Mouse (Mus musculus): ENCODE results near the gene Atp5g1.

Gene Atp5g1

GRCm38 (mm10) chr11:96073295-96073993 lies 2.0 kb downstream of the Atp5g1 start:
- DNase-seq (ENCODE audit: extremely low spot score), result no peak

DNA sequence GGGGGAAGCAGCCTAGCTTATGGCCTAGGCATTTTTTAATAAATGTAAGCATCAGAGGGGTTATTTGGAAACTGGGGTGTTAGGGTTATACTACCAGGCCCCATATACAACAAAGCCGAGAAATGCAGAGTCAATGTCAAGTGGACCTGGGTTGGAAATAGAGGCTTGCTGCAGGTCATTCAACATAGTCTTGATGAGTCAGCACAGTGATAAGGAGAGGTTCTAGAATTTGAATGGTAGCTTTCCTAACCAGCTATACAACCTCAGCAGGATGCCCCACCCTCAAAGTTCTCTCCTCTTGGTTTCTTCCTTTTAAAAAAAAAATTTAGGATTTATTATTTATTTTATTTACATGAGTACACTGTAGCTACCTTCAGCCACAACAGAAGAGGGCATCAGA lies 4.5 kb downstream of the Atp5g1 start:
- no peak for DNase-seq (ENCODE audit: extremely low spot score)

- DNase-seq (ENCODE audit: extremely low spot score), result no peak
Measured at GRCm38 (mm10) chr11:96070353-96070752, 5.1 kb downstream of the Atp5g1 start.

- DNase-seq (ENCODE audit: extremely low spot score), result no peak
Measured at GRCm38 (mm10) chr11:96068231-96068630, 7.2 kb downstream of the Atp5g1 start.

- peak; percentile 99 for DNase-seq (ENCODE audit: extremely low spot score)
Measured at GRCm38 (mm10) chr11:96065215-96065911, 10.1 kb downstream of the Atp5g1 start, which contains the start of gene Ube2z. TSS of gene Ube2z (minus strand) at chr11:96065388.

- DNase-seq (ENCODE audit: extremely low spot score), result peak; percentile 71
Measured at GRCm38 (mm10) chr11:96064521-96065214, 10.8 kb downstream of the Atp5g1 start.

- DNase-seq (ENCODE audit: extremely low spot score), result no peak
Measured at GRCm38 (mm10) chr11:96058309-96058708, 17.2 kb downstream of the Atp5g1 start.

DNA sequence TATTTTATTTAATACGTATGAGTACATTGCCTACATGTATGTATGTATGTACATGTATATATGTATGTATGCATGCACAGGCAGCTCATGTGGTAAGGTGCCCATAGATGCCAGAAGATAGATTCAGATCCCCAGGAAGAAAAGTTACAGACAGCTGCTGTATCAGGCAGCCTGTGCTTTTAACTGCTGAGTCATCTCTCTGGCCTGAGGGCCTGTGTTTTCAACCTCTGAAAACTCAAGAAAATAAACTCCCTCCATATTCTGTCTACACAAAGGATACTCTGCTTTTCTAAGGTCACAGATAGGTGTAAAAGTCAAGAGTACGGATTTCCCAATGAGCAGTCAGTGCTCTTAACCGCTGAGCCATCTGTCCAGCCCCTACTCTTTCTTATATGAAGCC lies 24.6 kb downstream of the Atp5g1 start:
- DNase-seq (ENCODE audit: extremely low spot score), result no peak

GRCm38 (mm10) chr11:96049939-96050338 lies 25.5 kb downstream of the Atp5g1 start:
- no peak for DNase-seq (ENCODE audit: extremely low spot score)

- no peak for DNase-seq (ENCODE audit: extremely low spot score)
Measured at GRCm38 (mm10) chr11:96047469-96048373, 27.7 kb downstream of the Atp5g1 start.

DNA sequence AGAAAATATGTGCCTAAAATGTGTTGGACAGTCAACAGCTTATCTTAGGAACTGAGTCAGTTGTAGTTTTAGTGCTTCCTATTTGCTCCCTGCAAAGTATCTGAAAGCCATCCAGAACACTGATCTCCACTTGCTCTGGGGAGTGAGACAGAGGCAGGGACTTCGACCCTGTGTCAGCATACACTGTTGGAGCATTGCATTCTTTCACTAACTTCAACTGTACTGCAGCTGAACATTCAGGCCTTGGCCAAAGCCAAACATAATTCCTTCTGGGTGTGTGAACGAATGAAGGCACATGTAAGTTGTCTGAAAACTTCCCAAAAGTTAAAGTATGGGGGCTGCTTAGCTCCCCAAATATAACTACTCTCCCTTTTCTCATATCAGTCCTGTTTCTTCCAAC lies 28.7 kb downstream of the Atp5g1 start:
- no peak for DNase-seq (ENCODE audit: extremely low spot score)

- DNase-seq (ENCODE audit: extremely low spot score), result no peak
Measured at GRCm38 (mm10) chr11:96046028-96046427, 29.4 kb downstream of the Atp5g1 start.

GRCm38 (mm10) chr11:96044803-96045567 lies 30.5 kb downstream of the Atp5g1 start:
- no peak for DNase-seq (ENCODE audit: extremely low spot score)

- DNase-seq (ENCODE audit: extremely low spot score), result no peak
Measured at GRCm38 (mm10) chr11:96038560-96038959, 36.9 kb downstream of the Atp5g1 start.

GRCm38 (mm10) chr11:96037499-96037898 lies 38.0 kb downstream of the Atp5g1 start:
- DNase-seq (ENCODE audit: extremely low spot score), result no peak

DNA sequence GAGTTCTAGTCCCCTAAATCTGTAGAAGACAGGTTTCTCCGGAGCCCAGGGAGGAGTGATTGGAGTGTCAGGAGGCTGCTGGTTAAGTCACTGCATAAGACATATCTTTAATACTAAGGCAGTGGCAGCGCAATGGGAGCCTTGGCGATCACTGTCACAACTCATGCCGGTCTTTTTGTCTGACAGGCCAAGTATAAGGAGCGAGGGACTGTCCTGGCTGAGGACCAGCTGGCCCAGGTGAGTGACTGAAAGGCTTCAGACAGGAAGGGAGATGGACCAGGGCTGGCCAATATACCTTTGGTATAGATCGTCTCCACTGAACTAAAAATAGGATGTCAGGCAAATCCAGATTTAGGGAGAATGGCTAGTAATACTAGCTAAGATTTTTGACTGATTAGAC lies 40.3 kb downstream of the Atp5g1 start:
- no peak for DNase-seq (ENCODE audit: extremely low spot score)

GRCm38 (mm10) chr11:96034596-96035052 lies 40.8 kb downstream of the Atp5g1 start, which contains the start of gene Snf8:
TSS of gene Snf8 (plus strand) at chr11:96034885.
- DNase-seq (ENCODE audit: extremely low spot score), result peak; percentile 97

DNA sequence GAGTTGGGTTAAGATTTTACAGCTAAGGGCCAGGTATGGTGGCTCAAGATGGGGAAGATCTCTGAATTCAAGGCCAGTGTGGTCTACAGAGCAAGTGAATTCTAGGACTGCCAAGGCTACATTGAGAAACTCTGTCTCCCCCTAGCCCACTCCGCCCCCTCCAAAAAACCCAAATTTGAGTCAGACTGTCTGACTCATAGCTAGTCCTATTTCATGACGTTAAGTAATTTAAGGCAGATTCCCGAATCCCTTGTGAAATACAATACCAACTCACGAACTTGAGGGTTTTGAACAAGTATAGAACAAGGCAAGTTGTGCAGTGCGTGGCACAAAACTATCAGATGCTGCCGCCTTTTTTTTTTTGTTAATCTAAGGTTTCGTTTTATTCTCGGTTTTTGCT lies 41.4 kb downstream of the Atp5g1 start:
- no peak for DNase-seq (ENCODE audit: extremely low spot score)

- no peak for DNase-seq (ENCODE audit: extremely low spot score)
Measured at GRCm38 (mm10) chr11:96033264-96033663, 42.2 kb downstream of the Atp5g1 start.

DNA sequence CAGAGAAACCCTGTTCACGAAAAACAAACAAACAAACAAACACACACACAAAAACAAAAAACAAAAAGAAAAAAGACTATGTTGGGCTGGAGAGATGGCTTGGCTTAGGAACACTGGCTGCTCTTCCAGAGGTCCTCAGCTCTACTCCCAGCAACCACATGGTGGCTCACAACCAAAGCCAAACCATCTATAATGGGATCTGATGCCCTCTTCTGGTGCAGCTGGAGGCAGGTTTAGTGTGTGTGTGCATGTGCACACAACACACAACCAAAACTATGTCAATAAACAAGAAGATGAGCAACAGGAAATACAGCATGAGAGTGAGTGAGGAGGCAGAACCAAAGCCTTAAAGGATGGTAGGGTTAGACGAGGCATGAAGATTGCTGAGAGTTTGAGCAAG lies 43.8 kb downstream of the Atp5g1 start:
- no peak for DNase-seq (ENCODE audit: extremely low spot score)

DNA sequence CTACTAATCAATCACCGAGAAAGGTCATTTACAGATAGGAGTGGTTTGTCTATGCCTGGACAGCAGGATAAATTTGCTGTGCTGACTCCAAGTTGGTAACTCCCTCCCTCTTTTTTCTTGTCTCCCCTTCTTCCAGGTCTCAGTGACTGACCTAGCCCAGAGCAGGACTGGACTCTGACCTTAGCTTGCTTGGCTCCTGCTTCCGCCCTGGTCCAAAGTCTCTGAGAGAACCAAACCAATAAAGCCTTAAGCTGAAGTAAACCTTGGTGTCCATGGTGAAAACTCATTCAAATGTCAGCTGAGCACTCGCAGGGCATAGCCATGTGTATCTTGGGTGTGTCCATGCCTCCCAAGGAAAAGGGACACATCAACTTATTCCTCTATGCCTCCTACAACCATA lies 44.9 kb downstream of the Atp5g1 start:
- DNase-seq (ENCODE audit: extremely low spot score), result no peak

Measured in embryo, embryonic 9.5 days (tissue).